Mouse (Mus musculus): ENCODE data around the gene Lgr6.

Lgr6 gene

DNA sequence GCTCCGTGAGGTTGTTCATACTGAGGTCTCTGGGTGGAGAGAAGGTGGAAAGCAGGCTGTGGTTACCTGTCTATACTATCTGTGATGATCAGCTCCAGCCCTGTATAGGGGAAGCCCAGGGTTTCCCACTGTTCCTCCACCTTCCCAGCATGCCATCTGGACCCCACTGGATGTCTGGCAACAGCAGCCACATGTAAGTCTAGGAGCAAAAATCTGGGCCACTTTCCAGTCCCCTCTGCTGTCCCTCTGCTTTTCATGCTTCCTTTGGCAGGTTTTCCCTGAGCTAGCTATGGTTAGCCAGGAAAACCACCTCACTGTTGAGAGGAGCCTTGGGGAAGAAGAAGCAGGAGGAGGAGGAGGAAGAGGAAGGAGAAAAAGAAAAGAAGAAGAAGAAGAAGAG lies 29.8 kb downstream of the Lgr6 start:
- no peak for DNase-seq (ENCODE audit: low read depth, low spot score)
- Histone ChIP-seq H3K27me3 (ENCODE audit: control insufficient read depth, insufficient read depth, low read length, poor library complexity, severe bottlenecking) (no peaks in the 10 kb centered on the region), H3K36me3 (ENCODE audit: control insufficient read depth, insufficient read depth, low read length, poor library complexity, severe bottlenecking) (no peaks in the 10 kb centered on the region)

DNA sequence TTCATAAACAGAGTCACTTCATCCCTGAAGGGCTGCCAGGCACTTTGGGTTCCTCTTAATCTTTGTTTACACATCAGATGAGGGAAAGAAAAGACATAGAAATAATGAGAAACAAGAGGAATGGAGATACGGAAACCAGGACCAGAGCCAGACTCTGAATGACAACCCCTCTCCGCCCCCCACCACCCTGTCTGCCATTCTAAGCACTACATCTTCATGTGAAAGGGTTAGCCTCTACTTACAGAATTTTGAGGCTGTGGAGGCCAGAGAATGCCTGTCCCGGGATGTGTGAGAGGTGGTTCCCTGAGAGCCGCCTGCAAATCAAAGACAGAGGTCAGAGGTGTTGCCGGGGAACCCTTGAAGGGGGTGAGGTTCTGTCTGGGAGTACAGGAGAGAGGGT lies 32.4 kb downstream of the Lgr6 start:
- no peaks in the 10 kb centered on the region for H3K36me3 ChIP-seq (ENCODE audit: control insufficient read depth, insufficient read depth, low read length, poor library complexity, severe bottlenecking)

DNA sequence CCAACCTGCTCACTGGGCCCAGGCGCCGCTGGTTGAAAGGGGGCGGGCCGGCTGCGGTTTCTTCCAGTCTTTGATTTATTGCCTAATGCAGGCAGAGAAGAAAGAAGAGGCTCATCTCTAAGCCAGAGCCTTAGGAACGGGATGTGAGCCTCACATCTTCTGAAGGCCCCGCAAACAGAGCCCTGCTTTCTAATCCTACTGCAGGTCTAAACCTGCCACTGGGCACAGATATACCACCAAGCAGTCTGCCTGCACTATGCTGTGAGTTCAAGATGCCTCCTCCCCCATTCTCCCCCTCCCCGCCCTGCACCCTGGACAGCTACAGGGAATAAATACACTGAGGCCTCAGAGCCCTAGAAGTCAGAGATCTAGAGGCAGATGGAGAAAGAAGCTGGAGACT lies 35.2 kb downstream of the Lgr6 start:
- no peaks in the 10 kb centered on the region for H3K36me3 ChIP-seq (ENCODE audit: control insufficient read depth, insufficient read depth, low read length, poor library complexity, severe bottlenecking)
- no peak for DNase-seq (ENCODE audit: low read depth, low spot score)

More for the DNA sequence above, 32.4 kb downstream of the Lgr6 start:
- DNase-seq (ENCODE audit: low read depth, low spot score), result no peak
- no peaks in the 10 kb centered on the region for H3K27me3 ChIP-seq (ENCODE audit: control insufficient read depth, insufficient read depth, low read length, poor library complexity, severe bottlenecking)

DNA sequence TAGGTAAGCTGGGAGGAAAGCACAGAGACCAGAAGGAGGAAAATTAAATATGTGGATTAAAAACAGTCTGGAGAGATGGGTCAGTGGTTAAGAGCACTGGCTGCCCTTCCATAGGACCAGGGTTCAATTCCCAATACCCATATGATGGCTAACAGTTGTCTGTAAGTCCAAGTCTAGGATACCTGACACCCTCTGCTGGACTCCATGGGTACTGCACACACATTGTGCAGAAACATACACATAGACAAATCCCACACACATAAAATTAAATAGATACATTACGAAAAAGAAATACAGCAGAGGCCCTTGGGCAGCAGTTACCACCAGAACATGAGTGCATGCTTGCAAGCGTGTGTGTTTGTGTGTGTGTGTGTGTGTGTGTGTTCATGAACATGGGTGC lies 40.6 kb downstream of the Lgr6 start:
- H3K27me3 ChIP-seq (ENCODE audit: control insufficient read depth, insufficient read depth, low read length, poor library complexity, severe bottlenecking), result no peaks in the 10 kb centered on the region
- DNase-seq (ENCODE audit: low read depth, low spot score), result peak; percentile 13
- H3K36me3 ChIP-seq (ENCODE audit: control insufficient read depth, insufficient read depth, low read length, poor library complexity, severe bottlenecking), result no peaks in the 10 kb centered on the region

More for the DNA sequence above, 35.2 kb downstream of the Lgr6 start:
- no peaks in the 10 kb centered on the region for H3K27me3 ChIP-seq (ENCODE audit: control insufficient read depth, insufficient read depth, low read length, poor library complexity, severe bottlenecking)

DNA sequence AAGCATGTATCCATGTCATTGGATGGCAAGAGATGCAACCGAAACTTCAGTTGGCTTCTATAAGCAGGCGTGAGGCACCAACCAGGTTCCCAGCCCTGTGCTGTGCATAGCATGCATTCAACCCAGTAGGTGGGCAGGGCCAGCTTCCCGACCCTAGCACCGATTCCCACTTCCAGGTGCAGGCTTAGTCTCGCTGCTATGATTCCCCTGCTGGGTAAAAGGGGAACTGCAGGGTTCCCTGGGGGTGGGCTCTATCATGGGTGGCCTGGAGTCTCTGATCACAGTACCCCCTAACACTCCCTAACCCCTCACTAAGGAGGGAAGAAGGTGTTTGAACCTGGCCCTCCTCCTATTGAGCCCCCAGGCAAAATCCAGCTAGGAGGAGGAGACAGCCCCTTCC lies 42.1 kb downstream of the Lgr6 start:
- no peaks in the 10 kb centered on the region for H3K36me3 ChIP-seq (ENCODE audit: control insufficient read depth, insufficient read depth, low read length, poor library complexity, severe bottlenecking)
- peak; percentile 12 for DNase-seq (ENCODE audit: low read depth, low spot score)
- H3K27me3 ChIP-seq (ENCODE audit: control insufficient read depth, insufficient read depth, low read length, poor library complexity, severe bottlenecking), result no peaks in the 10 kb centered on the region

DNA sequence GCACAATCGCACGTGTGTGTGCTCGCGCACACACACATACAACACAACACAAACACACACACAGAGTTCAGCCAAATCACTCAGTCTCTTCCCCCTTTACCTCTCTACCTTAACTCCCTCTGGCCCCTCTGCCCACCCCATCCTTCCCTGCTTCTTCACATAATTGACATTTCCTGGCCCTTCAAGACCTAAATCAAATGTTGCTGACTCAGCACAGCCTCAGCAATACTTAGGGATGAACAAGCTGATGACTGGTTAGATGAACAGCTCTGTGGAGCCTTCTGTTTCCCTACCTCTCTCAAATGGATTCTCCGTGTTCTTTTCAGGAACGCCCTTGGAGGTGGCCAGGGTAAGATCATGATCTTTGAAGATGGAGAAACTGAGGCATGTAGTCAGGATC lies 43.8 kb downstream of the Lgr6 start:
- DNase-seq (ENCODE audit: low read depth, low spot score), result no peak
- Histone ChIP-seq H3K27me3 (ENCODE audit: control insufficient read depth, insufficient read depth, low read length, poor library complexity, severe bottlenecking) (no peaks in the 10 kb centered on the region), H3K36me3 (ENCODE audit: control insufficient read depth, insufficient read depth, low read length, poor library complexity, severe bottlenecking) (no peaks in the 10 kb centered on the region)

DNA sequence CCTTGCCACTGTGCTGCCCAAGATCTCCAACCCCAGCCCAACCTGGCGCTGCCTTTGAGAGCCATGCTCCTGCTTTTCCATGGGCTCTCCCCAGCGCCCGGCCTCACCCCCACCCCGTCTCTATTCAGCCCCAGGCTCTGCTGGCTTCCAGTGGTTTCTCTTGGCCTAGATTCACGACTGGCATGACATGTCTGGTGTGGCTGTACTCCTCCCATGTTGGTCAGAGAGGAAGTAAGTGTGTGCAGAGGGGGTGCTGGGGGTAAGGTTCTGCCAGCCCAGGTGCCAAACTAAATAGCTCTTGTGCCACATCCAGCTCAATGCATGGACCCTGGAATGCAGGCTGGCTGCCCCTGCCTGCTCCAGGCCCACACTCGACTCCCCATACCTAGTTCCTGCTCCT lies 44.9 kb downstream of the Lgr6 start:
- DNase-seq (ENCODE audit: low read depth, low spot score), result no peak
- Histone ChIP-seq H3K36me3 (ENCODE audit: control insufficient read depth, insufficient read depth, low read length, poor library complexity, severe bottlenecking) (no peaks in the 10 kb centered on the region), H3K27me3 (ENCODE audit: control insufficient read depth, insufficient read depth, low read length, poor library complexity, severe bottlenecking) (no peaks in the 10 kb centered on the region)

DNA sequence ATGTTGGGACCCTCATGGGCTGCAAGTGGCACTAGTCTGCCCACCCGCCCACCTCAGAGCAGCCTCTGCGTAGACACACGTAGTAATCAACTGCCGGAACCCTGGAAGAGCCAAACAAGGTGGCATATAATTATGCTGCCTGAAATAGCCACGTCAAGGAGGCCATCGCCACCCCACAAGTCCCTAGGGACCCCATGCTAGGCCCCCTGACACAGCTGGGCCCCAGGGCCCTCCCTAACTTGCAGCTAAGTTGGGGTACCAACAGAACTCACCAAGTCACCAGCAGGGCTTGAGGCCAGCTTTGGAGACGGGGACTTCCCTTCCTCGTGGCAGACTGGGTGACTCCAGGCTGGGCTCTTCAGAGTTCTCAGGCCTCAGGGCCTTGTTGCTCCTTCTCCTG lies 48.2 kb downstream of the Lgr6 start:
- DNase-seq (ENCODE audit: low read depth, low spot score), result peak; percentile 33

DNA sequence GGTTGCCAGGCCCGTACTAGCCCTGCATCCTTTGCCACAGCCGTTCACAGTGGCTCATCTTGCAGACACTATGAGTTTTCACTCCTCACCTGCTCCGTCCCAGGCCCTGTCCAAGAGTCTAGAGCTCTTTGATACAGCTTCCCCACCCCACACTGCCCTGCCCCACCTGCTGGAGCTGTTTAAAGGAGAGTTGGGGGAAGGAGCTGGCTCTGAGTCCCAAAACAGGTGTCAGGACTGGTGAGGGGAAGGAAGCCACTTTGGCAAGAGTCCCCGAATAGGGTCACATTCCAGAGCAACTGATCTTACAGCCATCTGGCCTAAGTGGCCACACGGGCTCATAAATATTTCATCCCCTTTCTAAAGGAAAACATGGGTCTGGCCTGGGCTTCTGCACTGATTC lies 51.0 kb downstream of the Lgr6 start:
- DNase-seq (ENCODE audit: low read depth, low spot score), result no peak
- H3K27me3 ChIP-seq (ENCODE audit: control insufficient read depth, insufficient read depth, low read length, poor library complexity, severe bottlenecking), result no peaks in the 10 kb centered on the region
- no peaks in the 10 kb centered on the region for H3K36me3 ChIP-seq (ENCODE audit: control insufficient read depth, insufficient read depth, low read length, poor library complexity, severe bottlenecking)

More for the DNA sequence above, 48.2 kb downstream of the Lgr6 start:
- H3K36me3 ChIP-seq (ENCODE audit: control insufficient read depth, insufficient read depth, low read length, poor library complexity, severe bottlenecking), result no peaks in the 10 kb centered on the region
- no peaks in the 10 kb centered on the region for H3K27me3 ChIP-seq (ENCODE audit: control insufficient read depth, insufficient read depth, low read length, poor library complexity, severe bottlenecking)

DNA sequence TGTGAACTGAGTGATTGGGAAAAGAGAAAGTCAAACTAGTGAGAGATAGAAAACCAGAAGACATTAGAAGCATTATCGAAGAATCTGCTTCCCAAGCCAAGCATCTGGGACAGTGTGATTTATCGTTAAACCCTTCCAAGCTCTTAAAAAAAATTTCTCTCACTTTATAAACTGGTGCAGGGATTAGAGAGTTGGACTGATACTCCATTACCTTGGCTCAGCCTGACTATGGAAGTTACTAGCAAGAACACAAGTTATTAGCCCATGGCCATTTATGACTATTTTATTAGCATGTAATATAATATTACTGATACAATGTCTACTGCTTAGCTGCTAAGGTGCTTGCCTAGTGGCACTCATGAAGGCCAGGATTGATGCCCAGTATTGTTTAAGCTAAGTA lies 60.6 kb downstream of the Lgr6 start:
- no peaks in the 10 kb centered on the region for H3K27me3 ChIP-seq (ENCODE audit: control insufficient read depth, insufficient read depth, low read length, poor library complexity, severe bottlenecking)
- DNase-seq (ENCODE audit: low read depth, low spot score), result no peak

DNA sequence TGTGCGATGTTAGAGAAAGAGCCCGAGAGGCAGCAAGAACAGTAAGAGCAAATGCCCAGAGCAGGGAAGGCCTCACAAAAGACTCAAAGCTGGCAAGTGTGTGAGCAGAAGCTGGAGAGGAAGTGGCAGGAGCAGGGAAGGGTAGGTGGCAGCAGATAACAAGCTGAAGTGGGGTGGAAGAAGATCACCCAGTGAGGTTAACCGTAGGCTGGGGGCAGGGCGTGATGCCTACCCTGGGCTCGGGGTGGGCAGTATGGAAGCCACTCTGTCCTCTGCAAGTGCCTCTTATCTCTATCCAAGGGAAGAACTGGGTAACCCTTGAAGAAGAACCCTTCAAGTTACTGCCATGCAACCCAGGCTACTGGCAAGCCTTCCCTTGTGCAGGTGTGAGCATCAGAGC lies 68.8 kb downstream of the Lgr6 start:
- H3K27me3 ChIP-seq (ENCODE audit: control insufficient read depth, insufficient read depth, low read length, poor library complexity, severe bottlenecking), result no peaks in the 10 kb centered on the region
- no peak for DNase-seq (ENCODE audit: low read depth, low spot score)
- H3K36me3 ChIP-seq (ENCODE audit: control insufficient read depth, insufficient read depth, low read length, poor library complexity, severe bottlenecking), result no peaks in the 10 kb centered on the region; the same call in 1 of the 2 replicates

More for the DNA sequence above, 60.6 kb downstream of the Lgr6 start:
- H3K36me3 ChIP-seq (ENCODE audit: control insufficient read depth, insufficient read depth, low read length, poor library complexity, severe bottlenecking), result no peaks in the 10 kb centered on the region

DNA sequence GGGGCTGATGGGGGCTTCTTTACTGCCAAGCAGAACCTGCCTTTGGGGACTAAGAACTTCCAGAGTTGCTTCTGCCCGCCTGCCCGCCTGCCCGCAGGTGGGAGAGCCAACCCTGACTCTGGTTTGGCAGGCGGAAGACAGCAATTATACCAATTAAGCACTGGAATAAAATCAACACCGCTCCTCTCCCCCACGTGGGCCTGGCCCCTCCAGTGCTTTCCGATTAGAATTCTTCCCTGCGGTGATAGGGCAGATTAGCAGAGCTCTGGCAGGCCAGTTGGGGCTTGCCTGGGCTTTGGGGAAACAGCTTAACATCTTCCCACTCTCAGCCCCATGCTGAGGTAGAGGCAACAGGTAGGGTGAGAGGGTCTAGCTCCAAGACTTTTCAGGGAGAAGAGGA lies 72.4 kb downstream of the Lgr6 start:
- no peaks in the 10 kb centered on the region; the same call in 1 of the 2 replicates for H3K36me3 ChIP-seq (ENCODE audit: control insufficient read depth, insufficient read depth, low read length, poor library complexity, severe bottlenecking)
- no peak for DNase-seq (ENCODE audit: low read depth, low spot score)
- no peaks in the 10 kb centered on the region; the same call in 1 of the 2 replicates for H3K27me3 ChIP-seq (ENCODE audit: control insufficient read depth, insufficient read depth, low read length, poor library complexity, severe bottlenecking)

DNA sequence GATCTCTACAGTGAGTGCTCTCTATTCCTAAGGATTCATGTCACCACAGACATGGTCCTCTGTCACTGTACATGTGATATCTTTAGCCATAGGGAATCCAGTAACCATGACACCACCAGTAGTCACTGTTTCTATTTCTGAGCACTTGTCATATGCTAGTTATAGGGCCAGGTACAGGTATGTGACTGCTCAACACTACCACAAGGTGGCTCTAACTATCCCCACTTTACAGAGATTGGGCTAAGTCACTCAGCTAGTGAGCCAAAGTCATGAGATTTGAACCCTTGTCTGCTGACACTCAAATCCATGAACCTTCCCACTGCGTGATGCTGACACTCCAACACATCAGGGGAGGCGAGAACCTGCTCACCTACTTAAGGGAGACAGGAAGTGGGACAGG lies 75.0 kb downstream of the Lgr6 start:
- H3K27me3 ChIP-seq (ENCODE audit: control insufficient read depth, insufficient read depth, low read length, poor library complexity, severe bottlenecking), result no peaks in the 10 kb centered on the region; the same call in 1 of the 2 replicates
- H3K36me3 ChIP-seq (ENCODE audit: control insufficient read depth, insufficient read depth, low read length, poor library complexity, severe bottlenecking), result no peaks in the 10 kb centered on the region; the same call in 1 of the 2 replicates
- DNase-seq (ENCODE audit: low read depth, low spot score), result peak; percentile 34

DNA sequence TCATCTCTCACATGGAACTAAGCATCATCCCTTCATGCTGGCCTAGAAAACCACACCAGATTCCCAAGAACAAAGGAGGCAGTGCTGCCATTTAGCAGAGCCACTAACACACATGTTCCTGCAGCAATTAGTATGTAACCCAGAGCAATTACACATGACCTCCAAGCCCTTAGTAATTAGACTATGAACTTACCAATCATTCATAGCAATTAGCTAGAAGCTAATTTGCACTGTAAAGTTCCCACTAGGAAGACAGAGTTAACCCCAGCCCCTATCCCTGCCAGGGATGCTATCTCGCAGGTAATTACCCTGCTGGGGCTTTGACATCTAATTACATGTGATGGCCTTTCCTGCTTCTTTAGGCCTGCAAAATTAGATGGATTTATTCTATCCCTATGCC lies 78.8 kb downstream of the Lgr6 start:
- no peak for DNase-seq (ENCODE audit: low read depth, low spot score)
- no peaks in the 10 kb centered on the region for H3K36me3 ChIP-seq (ENCODE audit: control insufficient read depth, insufficient read depth, low read length, poor library complexity, severe bottlenecking)

DNA sequence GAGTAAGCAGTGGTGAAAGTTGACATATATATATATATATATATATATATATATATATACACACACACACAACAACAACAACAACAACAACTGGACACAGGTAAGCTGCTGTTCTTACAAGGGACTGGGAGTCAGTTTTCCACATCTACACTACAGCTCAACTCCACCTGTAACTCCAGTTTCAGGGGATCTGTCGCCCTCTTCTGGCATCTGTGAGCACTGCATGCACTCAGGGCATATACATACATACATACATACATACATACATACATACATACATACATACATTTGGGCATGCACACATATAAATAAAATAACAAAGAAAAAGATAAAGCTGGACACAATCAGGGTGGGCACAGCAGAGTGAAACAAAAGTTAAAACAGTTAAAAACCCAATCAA lies 81.5 kb downstream of the Lgr6 start:
- Histone ChIP-seq H3K27me3 (ENCODE audit: control insufficient read depth, insufficient read depth, low read length, poor library complexity, severe bottlenecking) (no peaks in the 10 kb centered on the region), H3K36me3 (ENCODE audit: control insufficient read depth, insufficient read depth, low read length, poor library complexity, severe bottlenecking) (no peaks in the 10 kb centered on the region)
- peak; percentile 23 for DNase-seq (ENCODE audit: low read depth, low spot score)

More for the DNA sequence above, 78.8 kb downstream of the Lgr6 start:
- H3K27me3 ChIP-seq (ENCODE audit: control insufficient read depth, insufficient read depth, low read length, poor library complexity, severe bottlenecking), result no peaks in the 10 kb centered on the region; the same call in 1 of the 2 replicates

DNA sequence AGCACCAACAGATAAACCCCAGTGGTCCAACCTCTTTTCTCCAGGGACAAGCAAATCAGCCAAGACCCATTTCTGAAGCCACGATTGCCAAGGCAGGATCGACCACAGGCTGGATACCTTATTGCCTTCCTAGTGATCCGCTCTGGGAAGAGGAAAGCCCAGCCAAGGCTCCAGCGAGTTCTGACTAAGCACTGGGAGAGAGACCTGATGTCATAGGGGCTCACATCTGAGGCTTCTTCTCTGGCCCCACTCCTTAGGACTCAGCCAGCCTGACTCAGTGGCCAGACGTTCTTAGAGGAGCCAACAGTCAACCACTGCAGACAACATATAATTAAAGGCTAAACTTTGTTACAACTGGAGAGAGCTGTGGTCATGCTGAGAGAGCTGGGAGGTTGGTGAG lies 83.1 kb downstream of the Lgr6 start:
- Histone ChIP-seq H3K36me3 (ENCODE audit: control insufficient read depth, insufficient read depth, low read length, poor library complexity, severe bottlenecking) (no peaks in the 10 kb centered on the region), H3K27me3 (ENCODE audit: control insufficient read depth, insufficient read depth, low read length, poor library complexity, severe bottlenecking) (no peaks in the 10 kb centered on the region)
- no peak for DNase-seq (ENCODE audit: low read depth, low spot score)

Measured in splenic B cell, adult 2 months (primary cell).